Mouse (Mus musculus): ENCODE results near the gene Abracl. TPM values are rescaled to one million over a fixed set of nuclear protein-coding genes. Genes with fewer than 3 reads are reported as not detected.

Gene Abracl
- polyA plus RNA-seq, 1 experiment from 2014 or later: 147 TPM

DNA sequence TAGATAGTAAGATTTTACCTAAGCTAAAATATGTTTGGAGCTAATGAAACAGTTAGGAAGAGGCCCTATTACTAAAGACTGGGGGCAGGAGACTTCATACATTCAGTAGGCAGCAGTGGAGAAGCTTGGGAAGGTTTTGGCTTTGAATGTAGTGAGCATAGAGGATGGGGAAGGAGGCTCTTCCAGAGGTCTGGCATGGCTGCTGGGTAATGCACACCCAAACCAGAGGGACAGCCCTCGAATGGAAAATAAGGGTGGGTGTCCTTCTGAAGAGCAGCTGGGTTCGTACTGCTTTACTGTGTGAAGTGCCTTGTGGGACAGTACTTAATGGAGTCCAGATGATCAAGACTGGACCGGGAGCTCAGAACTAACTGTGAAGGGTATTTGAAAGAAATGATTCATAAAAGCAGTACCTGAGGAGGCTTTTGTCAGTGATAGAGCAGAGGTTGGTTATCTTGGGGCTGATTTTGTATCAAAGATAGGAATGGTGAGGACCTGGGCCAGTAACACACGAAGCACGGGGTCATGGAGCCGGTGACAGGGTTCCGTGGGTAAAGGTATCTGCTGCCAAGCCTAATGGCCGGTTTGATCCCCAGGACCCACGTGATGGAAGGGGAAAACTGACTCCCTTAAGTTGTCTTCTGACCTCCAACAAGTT is 35.7 kb upstream of the Abracl start:
- Histone ChIP-seq H3K27me3 (ENCODE audit: poor library complexity, severe bottlenecking) (0 out of 2 replicates have a peak, but pooled peaks cover 6% of the 10 kb centered on the region), H3K4me3 (no peak overlapping the region), H3K36me3 (replicated peaks) (peaks cover 10% of the 10 kb centered on the region; the same call in 1 of the 2 replicates), H3K4me1 (peaks cover 24% of the 10 kb centered on the region), H3K27ac (no peak overlapping the region), H3K9me3 (no peaks in the 10 kb centered on the region)
- no peak for DNase-seq (ENCODE audit: extremely low spot score, low spot score)
- 91% methylated on average over 9 of the region's 9 CpGs for WGBS

DNA sequence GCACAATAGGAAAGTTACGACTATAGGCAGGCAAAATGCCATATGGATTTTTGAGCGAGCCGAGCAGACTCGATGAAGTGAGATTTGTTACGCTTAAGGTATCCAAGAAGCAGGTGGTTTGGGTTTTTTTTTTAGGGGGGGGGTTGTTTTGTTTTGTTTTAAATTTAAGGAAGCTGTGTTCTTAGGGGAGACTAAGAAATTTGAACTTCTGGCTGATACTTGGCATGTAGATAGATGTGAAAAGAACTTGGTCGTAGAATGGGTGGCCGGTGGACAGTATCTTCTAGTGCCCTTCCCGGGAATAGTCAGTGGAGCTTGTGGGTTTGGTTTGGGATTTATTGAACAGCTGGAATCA is 33.3 kb upstream of the Abracl start:
- no peak for DNase-seq (ENCODE audit: extremely low spot score, low spot score)
- 1% methylated on average over 8 of the region's 8 CpGs for WGBS
- H3K27ac ChIP-seq: peak overlapping the region; percentile 97
- 0 out of 2 replicates have a peak, but pooled peaks cover 6% of the 10 kb centered on the region for H3K27me3 ChIP-seq (ENCODE audit: poor library complexity, severe bottlenecking)
- H3K4me1 ChIP-seq: peaks cover 24% of the 10 kb centered on the region
- H3K36me3 ChIP-seq (replicated peaks): peaks cover 6% of the 10 kb centered on the region; the same call in 1 of the 2 replicates
- H3K4me3 ChIP-seq: peak overlapping the region; percentile 98
- H3K9me3 ChIP-seq: no peaks in the 10 kb centered on the region

DNA sequence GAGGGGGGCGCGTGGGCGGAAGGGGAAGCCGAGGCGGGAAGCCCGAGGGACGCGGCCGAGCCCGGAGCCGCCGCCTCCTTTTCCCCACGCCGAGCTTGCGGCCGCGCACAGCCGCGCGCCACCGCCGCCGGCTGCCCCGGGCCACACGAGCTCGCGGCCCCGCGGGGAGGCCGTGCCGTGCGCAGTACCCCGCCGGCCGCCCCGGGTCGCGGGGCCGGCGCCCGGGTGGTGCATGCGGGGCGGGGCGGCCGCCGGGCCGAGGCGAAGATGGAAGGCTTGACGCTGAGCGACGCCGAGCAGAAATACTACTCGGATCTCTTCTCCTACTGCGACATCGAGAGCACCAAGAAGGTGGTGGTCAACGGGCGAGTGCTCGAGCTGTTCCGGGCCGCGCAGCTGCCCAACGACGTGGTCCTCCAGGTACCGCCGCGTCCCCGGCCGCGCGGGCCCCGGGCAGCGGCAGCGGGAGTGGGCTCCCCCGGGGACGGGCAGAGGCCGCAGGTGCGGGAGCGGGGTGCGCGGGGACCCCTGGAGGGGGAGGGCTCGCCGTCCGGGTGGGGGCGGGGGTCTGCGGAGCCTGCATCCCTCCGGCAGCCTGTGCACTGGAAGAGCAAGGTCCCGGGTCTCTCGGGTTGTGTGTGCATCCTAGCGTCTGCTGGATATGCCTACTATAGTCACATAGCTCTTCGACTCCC is 32.8 kb upstream of the Abracl start, which contains the start of gene Reps1:
Reps1 (plus strand) TSS at position 166 of the 695 bp plus-strand sequence.
- WGBS: under 1% methylated on average over 90 of the region's 90 CpGs
- Histone ChIP-seq H3K27me3 (ENCODE audit: poor library complexity, severe bottlenecking) (0 out of 2 replicates have a peak, but pooled peaks cover 6% of the 10 kb centered on the region), H3K36me3 (replicated peaks) (peaks cover 6% of the 10 kb centered on the region; the same call in 1 of the 2 replicates), H3K9me3 (no peaks in the 10 kb centered on the region), H3K4me1 (peaks cover 24% of the 10 kb centered on the region), H3K27ac (peak within 1 kb of the TSS; percentile 97), H3K4me3 (peak within 1 kb of the TSS; percentile 98)
- DNase-seq (ENCODE audit: extremely low spot score, low spot score): peak; percentile 60

DNA sequence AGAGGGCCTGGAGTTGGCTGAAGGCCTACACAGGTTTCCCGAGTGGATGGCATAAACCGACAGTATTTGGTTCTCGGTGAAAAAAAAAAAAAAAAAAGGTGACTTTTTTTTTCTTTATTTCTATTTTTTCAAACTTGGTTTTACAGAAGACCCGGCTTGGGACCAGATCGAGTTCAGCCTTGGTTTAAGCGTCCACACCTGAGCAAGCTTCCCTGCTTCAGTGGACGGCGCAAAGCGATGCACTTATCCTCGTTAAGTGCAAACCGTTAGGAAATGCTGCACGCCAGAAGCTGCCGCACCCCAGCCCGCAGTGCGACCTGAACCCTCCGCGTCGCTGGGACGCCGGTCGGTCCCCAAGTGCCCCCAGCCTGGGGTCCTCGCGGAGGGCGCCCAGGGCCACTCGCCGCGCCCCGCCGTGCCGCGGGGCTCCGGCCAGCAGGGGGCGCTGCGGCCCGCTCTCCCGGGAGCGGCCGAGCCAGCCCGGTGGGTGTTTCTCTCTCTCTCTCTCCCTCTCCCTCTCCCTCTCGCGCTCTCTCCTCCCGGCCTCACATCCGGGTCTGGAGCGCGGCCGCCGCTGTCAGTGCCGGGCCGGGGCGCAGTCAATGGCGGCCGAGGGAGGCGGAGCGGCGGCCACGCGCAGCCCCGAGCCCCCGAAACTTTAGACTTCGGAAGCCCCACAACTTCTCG is 32.1 kb upstream of the Abracl start:
- Histone ChIP-seq H3K4me1 (peaks cover 24% of the 10 kb centered on the region), H3K36me3 (replicated peaks) (peaks cover 6% of the 10 kb centered on the region; the same call in 1 of the 2 replicates), H3K27me3 (ENCODE audit: poor library complexity, severe bottlenecking) (0 out of 2 replicates have a peak, but pooled peaks cover 6% of the 10 kb centered on the region), H3K27ac (peak overlapping the region; percentile 97), H3K4me3 (peak overlapping the region; percentile 98), H3K9me3 (no peaks in the 10 kb centered on the region)
- WGBS: 3% methylated on average over 56 of the region's 61 CpGs
- DNase-seq (ENCODE audit: extremely low spot score, low spot score): peak; percentile 86

DNA sequence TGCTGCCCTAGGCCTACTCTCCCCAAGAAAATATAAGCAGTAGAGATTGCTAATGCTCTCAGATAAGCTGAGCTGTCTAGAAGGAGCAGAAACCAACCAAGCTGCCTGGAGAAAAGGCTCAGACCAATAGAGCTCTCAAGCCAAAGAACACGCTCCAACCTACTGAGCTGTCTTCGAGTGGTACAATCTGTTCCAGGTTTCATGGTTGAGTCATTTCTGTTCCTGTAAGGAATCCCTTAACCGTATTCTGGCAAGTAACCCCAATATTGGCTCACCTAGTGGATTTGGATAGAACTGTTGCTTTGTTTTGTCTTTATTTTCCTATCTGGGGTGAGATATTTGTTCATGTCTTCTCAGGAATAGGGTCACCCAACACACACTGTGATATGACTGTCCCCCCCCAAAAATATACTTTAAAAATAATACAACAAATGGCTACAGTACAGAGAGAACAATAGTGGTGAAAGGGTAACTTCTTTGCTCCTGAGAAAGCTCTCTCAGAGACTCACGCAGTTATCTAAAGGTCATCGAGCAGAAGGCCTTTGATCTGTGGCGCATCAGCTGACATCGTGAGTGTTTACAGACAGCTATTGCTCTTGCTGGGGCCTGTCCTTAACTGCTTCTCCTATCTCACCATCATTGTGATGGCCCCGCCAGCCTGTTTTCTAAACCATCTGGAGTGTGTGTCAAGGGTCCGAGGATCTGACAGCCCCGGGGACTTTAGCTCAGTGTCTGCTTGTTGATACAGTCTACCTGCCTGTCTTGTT is 24.5 kb upstream of the Abracl start:
- no peak overlapping the region for H3K27ac ChIP-seq
- no peaks in the 10 kb centered on the region for H3K4me1 ChIP-seq
- no peak overlapping the region for H3K4me3 ChIP-seq
- WGBS: 86% methylated on average over 10 of the region's 10 CpGs
- no peak for DNase-seq (ENCODE audit: extremely low spot score, low spot score)
- no peaks in the 10 kb centered on the region for H3K9me3 ChIP-seq
- H3K27me3 ChIP-seq (ENCODE audit: poor library complexity, severe bottlenecking): no peaks in the 10 kb centered on the region
- no peaks in the 10 kb centered on the region for H3K36me3 ChIP-seq (replicated peaks)

DNA sequence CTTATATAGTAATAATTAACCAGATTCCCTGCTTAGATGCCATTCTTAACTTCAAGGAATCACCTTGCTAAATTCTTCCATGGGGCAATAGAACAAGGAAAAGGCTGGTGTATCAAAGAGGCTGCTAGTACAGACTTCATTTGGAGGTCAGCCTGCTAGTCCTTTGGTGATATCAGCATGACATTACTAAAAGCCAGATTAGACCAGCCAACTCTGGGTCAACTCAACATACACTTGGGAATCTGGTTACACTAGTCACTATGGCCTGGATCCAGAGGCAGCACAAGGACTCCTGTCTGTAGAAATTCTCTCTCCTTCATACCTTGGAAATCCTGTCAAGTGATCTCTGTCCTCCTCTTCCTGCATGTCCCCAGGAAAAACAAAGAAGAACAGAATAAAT is 23.3 kb upstream of the Abracl start:
- Histone ChIP-seq H3K27me3 (ENCODE audit: poor library complexity, severe bottlenecking) (no peaks in the 10 kb centered on the region), H3K4me3 (no peak overlapping the region), H3K4me1 (no peaks in the 10 kb centered on the region), H3K9me3 (no peaks in the 10 kb centered on the region), H3K36me3 (replicated peaks) (no peaks in the 10 kb centered on the region), H3K27ac (no peak overlapping the region)
- DNase-seq (ENCODE audit: extremely low spot score, low spot score): no peak

DNA sequence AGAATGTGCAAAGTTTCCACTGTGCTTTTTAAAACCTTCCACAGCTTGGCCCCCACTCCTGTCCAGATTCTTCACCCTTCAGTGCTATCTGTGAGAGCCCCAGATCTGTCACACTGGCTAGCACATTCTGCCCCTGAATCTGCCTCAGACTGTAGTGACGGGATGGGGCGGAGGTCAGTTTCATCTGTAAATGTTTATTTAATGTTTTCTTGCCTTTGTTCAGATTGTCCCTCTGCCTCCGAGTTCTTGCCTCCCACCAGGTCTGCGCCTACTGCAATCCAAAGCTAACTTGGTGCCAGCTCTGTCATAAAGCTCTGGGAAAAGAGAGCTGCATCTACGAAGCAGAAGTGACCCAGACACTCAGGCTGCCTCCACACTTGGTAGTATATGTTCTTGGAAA is 13.8 kb upstream of the Abracl start:
- Histone ChIP-seq H3K27ac (no peak overlapping the region), H3K4me3 (no peak overlapping the region), H3K27me3 (ENCODE audit: poor library complexity, severe bottlenecking) (no peaks in the 10 kb centered on the region), H3K9me3 (no peaks in the 10 kb centered on the region), H3K36me3 (replicated peaks) (no peaks in the 10 kb centered on the region), H3K4me1 (no peaks in the 10 kb centered on the region)
- 92% methylated on average over 5 of the region's 5 CpGs for WGBS
- DNase-seq (ENCODE audit: extremely low spot score, low spot score): no peak

DNA sequence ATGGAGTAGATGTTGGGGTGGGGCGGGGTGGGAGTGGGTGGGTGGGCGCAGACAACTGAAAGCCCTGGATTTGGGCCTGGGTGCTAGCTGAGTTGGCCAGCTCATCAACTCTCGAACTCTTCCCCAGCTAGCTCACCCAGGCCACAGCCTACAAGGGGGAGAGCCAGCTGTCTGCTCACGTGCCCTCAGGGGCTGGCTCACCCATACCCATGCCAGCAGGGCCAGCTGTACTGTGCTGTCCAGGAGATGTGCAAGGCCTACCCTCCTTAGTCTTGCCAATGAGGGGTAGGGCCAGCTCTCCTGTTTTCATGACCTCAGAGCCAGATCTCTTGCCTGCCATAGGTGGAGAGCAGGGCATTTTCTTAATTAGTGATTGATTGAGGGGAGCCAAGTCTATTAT is 11.3 kb upstream of the Abracl start:
- Histone ChIP-seq H3K36me3 (replicated peaks) (no peaks in the 10 kb centered on the region), H3K27me3 (ENCODE audit: poor library complexity, severe bottlenecking) (no peaks in the 10 kb centered on the region), H3K4me3 (no peak overlapping the region), H3K27ac (no peak overlapping the region), H3K4me1 (no peaks in the 10 kb centered on the region), H3K9me3 (no peaks in the 10 kb centered on the region)
- no peak for DNase-seq (ENCODE audit: extremely low spot score, low spot score)
- WGBS: 90% methylated on average over 4 of the region's 4 CpGs

DNA sequence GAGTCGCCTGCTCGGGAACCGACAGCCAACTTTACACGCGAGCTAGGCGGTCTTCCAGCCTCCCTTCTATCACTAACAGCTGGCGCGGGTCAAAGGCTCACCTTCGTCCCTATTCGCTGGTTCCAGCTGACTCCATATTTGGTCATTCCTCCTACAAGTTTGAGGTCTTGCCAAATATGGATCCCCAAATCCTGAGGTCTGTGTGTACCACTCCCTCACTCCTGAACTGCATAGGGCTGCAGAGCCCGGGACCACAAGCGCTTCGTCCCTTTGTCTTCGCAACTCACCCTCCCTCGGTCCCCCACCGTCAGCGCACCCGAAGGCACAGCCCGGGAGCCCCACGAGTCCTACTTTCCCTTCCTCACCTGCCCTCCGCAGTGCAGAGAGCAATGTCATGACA is 776 bp downstream of the Abracl start:
- no peaks in the 10 kb centered on the region for H3K27me3 ChIP-seq (ENCODE audit: poor library complexity, severe bottlenecking)
- 0% methylated on average over 21 of the region's 21 CpGs for WGBS
- peak overlapping the region; percentile 97 for H3K27ac ChIP-seq
- peaks cover 25% of the 10 kb centered on the region for H3K4me1 ChIP-seq
- peak; percentile 78 for DNase-seq (ENCODE audit: extremely low spot score, low spot score)
- H3K4me3 ChIP-seq: peak overlapping the region; percentile 77
- H3K9me3 ChIP-seq: peaks cover 5% of the 10 kb centered on the region; the same call in 1 of the 2 replicates
- peaks cover 25% of the 10 kb centered on the region for H3K36me3 ChIP-seq (replicated peaks)

DNA sequence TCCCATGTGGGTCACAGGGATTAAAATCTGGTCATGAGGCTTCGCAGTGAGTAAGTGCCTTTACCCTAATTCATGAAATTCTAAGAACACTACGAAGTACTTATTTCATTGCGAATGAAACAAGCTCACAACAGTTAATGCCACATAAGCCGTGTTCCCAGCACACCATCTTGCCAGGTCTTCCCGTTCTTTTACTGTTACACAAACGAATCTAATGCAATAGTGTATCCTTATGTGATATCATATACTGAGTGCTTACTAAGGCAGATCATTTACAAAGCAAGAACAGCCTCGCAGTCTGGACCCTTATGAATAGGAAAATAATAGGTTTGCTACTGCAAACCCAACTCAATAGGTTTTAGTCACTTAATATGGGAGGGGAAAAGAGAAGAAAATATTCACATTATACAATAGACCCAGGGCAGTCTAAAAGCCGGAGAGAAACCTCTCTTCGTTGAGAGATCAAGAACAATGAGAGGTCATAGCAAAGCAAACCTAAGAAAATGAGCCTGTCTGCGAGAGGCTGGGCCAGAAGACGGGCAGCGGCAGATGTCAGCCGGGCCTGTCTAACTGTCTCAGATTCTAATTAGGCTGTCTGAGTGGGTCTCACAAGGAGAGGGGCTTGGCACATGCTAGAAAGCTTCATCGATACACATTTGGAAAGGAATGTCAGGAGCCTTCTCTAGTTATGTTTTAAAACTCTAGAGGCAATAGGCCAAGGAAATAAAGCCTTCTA is 1.3 kb downstream of the Abracl start:
- H3K27ac ChIP-seq: peak overlapping the region; percentile 97
- 43% methylated on average over 14 of the region's 14 CpGs for WGBS
- peaks cover 30% of the 10 kb centered on the region for H3K36me3 ChIP-seq (replicated peaks)
- peaks cover 25% of the 10 kb centered on the region for H3K4me1 ChIP-seq
- peaks cover 5% of the 10 kb centered on the region; the same call in 1 of the 2 replicates for H3K9me3 ChIP-seq
- H3K4me3 ChIP-seq: peak overlapping the region; percentile 77
- H3K27me3 ChIP-seq (ENCODE audit: poor library complexity, severe bottlenecking): no peaks in the 10 kb centered on the region
- DNase-seq (ENCODE audit: extremely low spot score, low spot score): no peak

DNA sequence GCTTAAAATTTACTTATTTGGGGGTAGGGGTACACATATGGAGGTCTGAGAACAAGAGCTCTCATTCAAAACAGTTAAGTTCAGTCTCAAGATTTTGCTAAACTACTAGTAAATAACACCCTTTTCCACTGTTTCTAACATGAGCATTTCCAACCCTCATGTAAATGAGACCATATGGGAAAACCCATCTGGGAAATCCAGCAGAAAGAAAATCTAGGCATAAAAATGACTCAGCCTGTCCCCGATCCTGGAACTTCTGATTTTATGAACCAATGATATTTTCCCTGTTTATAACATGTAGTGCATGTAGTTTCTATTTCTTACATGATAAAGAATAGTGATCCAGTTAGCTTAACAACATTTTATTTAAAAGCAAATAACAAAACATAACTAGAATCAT is 2.2 kb downstream of the Abracl start:
- Histone ChIP-seq H3K9me3 (peaks cover 5% of the 10 kb centered on the region; the same call in 1 of the 2 replicates), H3K27ac (no peak overlapping the region), H3K4me3 (no peak overlapping the region), H3K36me3 (replicated peaks) (peaks cover 39% of the 10 kb centered on the region), H3K4me1 (peaks cover 25% of the 10 kb centered on the region), H3K27me3 (ENCODE audit: poor library complexity, severe bottlenecking) (no peaks in the 10 kb centered on the region)
- whole genome bisulfite sequencing: 89% methylated on average over 1 of the region's 1 CpGs
- DNase-seq (ENCODE audit: extremely low spot score, low spot score): no peak

DNA sequence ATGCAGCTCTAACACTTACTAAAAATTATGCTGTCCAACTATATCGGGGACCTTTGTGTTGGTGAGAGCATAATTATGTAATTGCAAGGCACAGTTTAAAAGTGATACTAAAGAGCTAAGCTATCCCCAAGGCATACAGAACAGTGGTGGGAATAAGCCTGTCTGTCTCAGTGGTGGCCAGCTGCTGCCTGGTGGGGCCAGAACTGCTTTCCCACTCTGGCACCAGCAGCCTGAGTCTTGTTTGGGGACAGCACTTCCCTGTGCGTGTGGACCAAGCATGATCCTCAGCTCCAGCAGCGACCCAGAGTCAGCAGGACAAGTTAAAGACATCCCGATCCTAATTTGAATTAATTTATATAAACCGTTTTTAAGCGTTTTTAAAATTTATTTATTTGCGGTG is 2.6 kb downstream of the Abracl start:
- H3K27me3 ChIP-seq (ENCODE audit: poor library complexity, severe bottlenecking): no peaks in the 10 kb centered on the region
- peaks cover 5% of the 10 kb centered on the region; the same call in 1 of the 2 replicates for H3K9me3 ChIP-seq
- H3K27ac ChIP-seq: no peak overlapping the region
- H3K4me3 ChIP-seq: no peak overlapping the region
- 90% methylated on average over 7 of the region's 7 CpGs for WGBS
- no peak for DNase-seq (ENCODE audit: extremely low spot score, low spot score)
- H3K4me1 ChIP-seq: peaks cover 25% of the 10 kb centered on the region
- peaks cover 41% of the 10 kb centered on the region for H3K36me3 ChIP-seq (replicated peaks)
